Mouse (Mus musculus) embryonic facial prominence, embryonic 12.5 days (tissue): ENCODE measurements around the gene Ptcd2. TPM values are rescaled to one million over a fixed set of nuclear protein-coding genes. Genes with fewer than 3 reads are reported as not detected.

ENCODE experiments used
- ATAC-seq: fragments of 200-750 bp; cut with Nextera tagmentation; 2 replicates; pipeline ENCODE4 v1.8.0; 2017; ENCODE audit not compliant: insufficient number of reproducible peaks, insufficient read depth, low FRiP score, low TSS enrichment
- H3K27ac ChIP-seq: fragments of 300-500 bp; sonication (generic); 2 replicates; pipeline ENCODE4 v1.5.1; 2016; ENCODE audit warnings: mild to moderate bottlenecking
- H3K27me3 ChIP-seq: fragments of 300-500 bp; sonication (generic); 2 replicates; pipeline ENCODE4 v1.6.1; 2016; ENCODE audit warnings: mild to moderate bottlenecking, moderate library complexity
- H3K36me3 ChIP-seq: fragments of 300-500 bp; sonication (generic); 2 replicates; pipeline ENCODE4 v1.6.1; 2016; ENCODE audit warnings: mild to moderate bottlenecking
- H3K4me1 ChIP-seq: fragments of 300-500 bp; sonication (generic); 2 replicates; pipeline ENCODE4 v1.6.1; 2016
- H3K4me2 ChIP-seq: fragments of 300-500 bp; sonication (generic); replicated peaks from 2 replicates; pipeline ENCODE4 v1.6.1; 2016; ENCODE audit warnings: mild to moderate bottlenecking, moderate library complexity
- H3K4me3 ChIP-seq: fragments of 300-500 bp; sonication (generic); 2 replicates; pipeline ENCODE4 v1.5.1; 2016; ENCODE audit warnings: mild to moderate bottlenecking
- H3K9ac ChIP-seq: fragments of 300-500 bp; sonication (generic); 2 replicates; pipeline ENCODE4 v1.6.1; 2016; ENCODE audit warnings: mild to moderate bottlenecking, moderate library complexity
- H3K9me3 ChIP-seq: fragments of 300-500 bp; sonication (generic); 2 replicates; pipeline ENCODE4 v1.6.1; 2016; ENCODE audit warnings: mild to moderate bottlenecking, moderate library complexity
- WGBS: fragments of 180-500 bp; shearing (Covaris S2); methylation state at CpG from one replicate; pipeline ENCODE4 v1.1.7; 2016; 5-methylcytosine and 5-hydroxymethylcytosine counted together
- polyA plus RNA-seq: library from polyadenylated mRNA; unstranded; fragments of >200 nt; fragmentation: Nextera tagmentation; extraction: Ambion mirVana; gene quantifications from 2 replicates; pipeline ENCODE4 v1.2.1, GENCODE M21; 2016

Gene Ptcd2
- polyA plus RNA-seq, 1 experiment from 2014 or later, result 47.9 TPM

DNA sequence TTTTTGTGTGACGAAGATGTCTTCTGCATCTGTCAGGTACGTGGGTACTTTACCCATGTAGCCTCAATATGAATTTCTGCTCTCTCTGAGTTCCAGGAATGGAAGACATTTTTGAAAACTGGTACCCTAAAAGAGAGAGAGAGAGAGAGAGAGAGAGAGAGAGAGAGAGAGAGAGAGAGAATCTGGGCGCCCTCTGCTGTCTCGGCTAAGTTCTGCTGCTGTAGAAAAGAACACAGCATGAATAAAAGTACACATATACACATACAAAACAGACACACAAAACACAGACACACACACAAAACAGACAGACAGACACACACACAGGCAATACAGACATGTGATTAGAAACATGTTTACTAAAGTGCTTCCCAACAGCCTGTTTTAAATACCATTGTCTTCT, 27.4 kb downstream of the Ptcd2 start:
- Histone ChIP-seq H3K9me3 (no peaks in the 10 kb centered on the region), H3K27ac (no peak overlapping the region), H3K36me3 (peaks cover 24% of the 10 kb centered on the region), H3K4me2 (no peak overlapping the region), H3K4me3 (no peak overlapping the region), H3K27me3 (no peaks in the 10 kb centered on the region), H3K9ac (no peak overlapping the region), H3K4me1 (no peaks in the 10 kb centered on the region)
- 57% methylated on average over 4 of the region's 4 CpGs for WGBS
- ATAC-seq, result no peak

DNA sequence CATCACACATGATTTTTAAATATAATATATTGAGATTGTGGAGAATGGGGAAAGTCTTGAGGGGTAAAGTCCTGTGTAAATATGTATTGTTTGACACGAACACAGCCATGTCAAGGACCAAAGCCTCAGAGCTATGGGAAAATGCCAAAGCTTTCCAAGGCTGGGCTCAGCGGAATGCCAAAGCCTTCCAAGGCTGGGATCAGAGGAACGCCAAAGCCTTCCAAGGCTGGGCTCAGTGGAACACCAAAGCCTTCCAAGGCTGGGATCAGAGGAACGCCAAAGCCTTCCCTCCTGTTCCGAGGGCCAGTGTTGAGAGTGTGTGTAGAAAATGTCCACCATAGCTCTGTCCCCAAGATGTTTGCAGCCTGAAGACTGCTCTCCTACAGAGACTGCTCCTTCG, 28.1 kb downstream of the Ptcd2 start:
- H3K4me1 ChIP-seq, result no peaks in the 10 kb centered on the region
- WGBS, result 94% methylated on average over 6 of the region's 6 CpGs

DNA sequence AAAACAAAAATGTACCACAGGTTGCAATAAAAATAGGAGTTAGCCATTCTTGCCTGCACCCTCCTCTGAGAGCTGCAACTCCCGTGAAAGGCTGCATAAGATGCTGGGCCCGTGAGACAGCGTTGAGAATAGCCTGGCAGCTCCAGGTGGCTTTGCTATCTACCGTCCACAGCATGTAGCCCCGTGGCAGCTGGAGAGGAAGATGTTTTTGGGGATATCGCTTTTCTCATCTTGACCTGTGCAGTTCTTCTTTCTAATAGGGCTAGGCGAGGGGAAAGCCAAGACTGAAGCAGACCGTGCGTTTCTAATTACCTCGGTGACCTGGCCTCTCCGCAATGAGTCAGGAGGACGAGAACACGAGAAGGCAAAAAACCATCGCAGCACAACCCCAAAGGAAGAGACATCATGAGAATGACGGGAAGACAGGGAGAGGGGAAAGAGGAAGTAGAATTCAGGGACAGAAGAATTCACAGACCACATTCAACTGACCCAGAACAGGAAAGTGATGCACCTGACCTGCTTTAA, 29.8 kb downstream of the Ptcd2 start:
- Histone ChIP-seq H3K27ac (no peak overlapping the region), H3K4me1 (no peaks in the 10 kb centered on the region), H3K4me3 (no peak overlapping the region), H3K9ac (no peak overlapping the region), H3K4me2 (no peak overlapping the region), H3K9me3 (no peaks in the 10 kb centered on the region), H3K27me3 (no peaks in the 10 kb centered on the region), H3K36me3 (peaks cover 5% of the 10 kb centered on the region)
- ATAC-seq, result no peak
- WGBS, result 62% methylated on average over 15 of the region's 15 CpGs

More for the DNA sequence above, 28.1 kb downstream of the Ptcd2 start:
- H3K27ac ChIP-seq, result no peak overlapping the region
- no peak overlapping the region for H3K4me2 ChIP-seq
- H3K9ac ChIP-seq, result no peak overlapping the region
- H3K27me3 ChIP-seq, result no peaks in the 10 kb centered on the region
- H3K9me3 ChIP-seq, result no peaks in the 10 kb centered on the region
- no peak for ATAC-seq
- H3K36me3 ChIP-seq, result peaks cover 21% of the 10 kb centered on the region
- no peak overlapping the region for H3K4me3 ChIP-seq

DNA sequence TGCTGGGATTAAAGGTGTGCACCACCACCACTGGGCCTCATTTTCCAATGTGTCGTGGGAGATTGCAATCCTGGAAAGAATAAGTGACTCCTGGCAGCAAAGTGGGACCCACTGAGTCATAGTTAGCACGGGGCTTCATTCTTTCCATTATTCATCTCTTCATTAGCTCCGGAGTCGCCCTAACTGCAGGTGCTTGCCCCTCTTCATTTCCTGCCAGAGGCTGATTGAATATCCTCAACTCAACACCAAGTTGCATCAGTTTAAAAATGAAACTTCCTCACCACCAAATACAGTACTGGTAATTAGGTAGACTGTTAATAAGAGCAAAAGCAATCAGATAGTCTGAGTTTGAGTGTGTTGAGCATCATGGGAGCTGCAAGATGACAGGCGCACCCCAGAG, 30.4 kb downstream of the Ptcd2 start:
- Histone ChIP-seq H3K4me3 (no peak overlapping the region), H3K4me1 (no peaks in the 10 kb centered on the region), H3K9ac (no peak overlapping the region), H3K27ac (no peak overlapping the region), H3K9me3 (no peaks in the 10 kb centered on the region), H3K4me2 (no peak overlapping the region), H3K27me3 (no peaks in the 10 kb centered on the region), H3K36me3 (no peaks in the 10 kb centered on the region)
- 87% methylated on average over 5 of the region's 5 CpGs for WGBS
- ATAC-seq, result no peak

DNA sequence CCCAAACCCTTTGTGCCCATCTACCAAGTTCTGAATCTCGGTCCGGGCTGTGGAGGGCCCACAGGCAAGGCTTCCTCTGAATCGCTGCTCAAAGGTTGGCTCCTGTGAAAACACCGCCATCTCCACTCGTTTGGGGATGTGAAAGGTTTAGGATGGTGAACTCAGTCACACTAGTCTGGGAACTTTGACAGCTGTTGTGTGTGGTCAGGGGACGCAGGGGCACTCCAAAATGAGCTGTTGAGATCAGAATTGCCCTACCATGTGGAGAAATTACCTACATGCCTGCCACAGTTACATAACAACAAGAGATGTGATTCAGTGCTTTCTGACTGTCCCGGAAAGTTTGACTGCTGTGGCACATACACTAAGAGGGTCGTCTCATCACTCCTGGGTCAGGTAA, 36.1 kb downstream of the Ptcd2 start:
- Histone ChIP-seq H3K27ac (no peak overlapping the region), H3K4me1 (no peaks in the 10 kb centered on the region), H3K27me3 (no peaks in the 10 kb centered on the region), H3K36me3 (no peaks in the 10 kb centered on the region), H3K9ac (no peak overlapping the region), H3K4me2 (no peak overlapping the region), H3K4me3 (no peak overlapping the region), H3K9me3 (no peaks in the 10 kb centered on the region)
- no peak for ATAC-seq
- 87% methylated on average over 8 of the region's 8 CpGs for WGBS

DNA sequence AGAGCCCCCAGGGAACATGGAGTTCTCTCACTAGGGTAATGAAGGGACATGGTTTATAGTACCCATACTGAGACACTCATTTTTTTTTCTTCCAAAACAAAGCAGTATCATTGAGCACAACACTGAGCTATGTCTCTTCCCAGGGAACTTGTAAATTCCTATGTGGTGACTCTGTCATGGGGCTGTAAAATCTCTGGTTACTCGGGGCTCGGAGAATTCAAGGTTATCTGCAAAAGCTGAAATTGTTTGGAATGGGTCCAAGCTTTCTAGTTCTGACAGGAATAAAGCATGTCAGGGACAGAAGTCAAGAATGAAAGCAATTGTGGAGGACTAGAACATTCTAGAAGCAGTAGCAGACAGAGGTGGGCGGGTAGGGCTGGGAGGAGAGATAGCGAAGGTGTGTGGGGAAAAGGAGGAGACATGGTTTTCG, 36.6 kb downstream of the Ptcd2 start:
- Histone ChIP-seq H3K4me3 (no peak overlapping the region), H3K9ac (no peak overlapping the region), H3K27me3 (no peaks in the 10 kb centered on the region), H3K4me2 (no peak overlapping the region), H3K36me3 (no peaks in the 10 kb centered on the region), H3K9me3 (no peaks in the 10 kb centered on the region), H3K4me1 (no peaks in the 10 kb centered on the region), H3K27ac (no peak overlapping the region)
- 74% methylated on average over 5 of the region's 5 CpGs for WGBS
- no peak for ATAC-seq

DNA sequence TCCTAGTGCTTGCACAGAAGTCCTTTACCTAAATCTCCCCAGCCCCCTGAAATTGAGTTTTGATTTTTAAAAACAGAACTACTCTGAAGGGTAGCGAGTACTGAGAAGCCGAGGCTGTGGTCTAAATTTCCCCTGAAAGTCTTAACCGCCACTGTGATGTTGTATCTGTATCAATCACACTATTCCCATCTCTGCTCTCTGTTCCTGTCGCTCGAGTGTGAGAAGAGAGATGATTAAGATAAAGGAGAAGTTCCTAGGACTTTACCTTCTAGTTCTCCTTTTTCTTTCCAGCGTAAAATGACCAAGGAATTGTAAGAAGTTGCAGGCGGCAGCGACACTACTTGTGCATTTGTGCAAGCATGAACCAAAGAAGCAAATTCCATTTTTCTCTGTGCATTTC, 38.3 kb downstream of the Ptcd2 start:
- Histone ChIP-seq H3K9me3 (no peaks in the 10 kb centered on the region), H3K9ac (no peak overlapping the region), H3K36me3 (no peaks in the 10 kb centered on the region), H3K4me1 (no peaks in the 10 kb centered on the region), H3K4me2 (no peak overlapping the region), H3K4me3 (no peak overlapping the region), H3K27ac (no peak overlapping the region), H3K27me3 (no peaks in the 10 kb centered on the region)
- ATAC-seq, result no peak
- WGBS, result 86% methylated on average over 8 of the region's 8 CpGs

DNA sequence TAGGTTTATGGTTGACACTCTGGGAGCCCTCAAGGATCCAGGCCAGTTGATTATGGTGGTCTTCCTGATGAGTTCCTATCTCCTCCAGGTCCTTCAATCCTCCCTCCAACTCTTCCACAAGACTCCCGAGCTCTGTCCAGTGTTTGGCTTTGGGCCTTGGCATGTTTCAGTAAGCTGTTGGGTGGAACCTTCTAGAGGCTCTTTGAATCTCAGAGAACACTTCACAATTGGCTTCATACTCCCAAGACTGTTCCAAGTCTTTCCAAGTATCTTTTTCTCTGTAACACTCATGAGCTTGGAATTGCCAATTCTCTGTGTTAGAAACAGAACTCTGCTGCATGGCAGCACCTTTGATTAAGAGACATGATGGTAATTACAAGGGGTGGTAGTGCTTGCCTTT, 39.3 kb downstream of the Ptcd2 start:
- no peaks in the 10 kb centered on the region for H3K4me1 ChIP-seq
- H3K27me3 ChIP-seq, result no peaks in the 10 kb centered on the region
- H3K9ac ChIP-seq, result no peak overlapping the region
- no peaks in the 10 kb centered on the region for H3K36me3 ChIP-seq
- no peak overlapping the region for H3K4me3 ChIP-seq
- no peaks in the 10 kb centered on the region for H3K9me3 ChIP-seq
- H3K4me2 ChIP-seq, result no peak overlapping the region
- WGBS, result 89% methylated on average over 1 of the region's 1 CpGs
- H3K27ac ChIP-seq, result no peak overlapping the region
- no peak for ATAC-seq

DNA sequence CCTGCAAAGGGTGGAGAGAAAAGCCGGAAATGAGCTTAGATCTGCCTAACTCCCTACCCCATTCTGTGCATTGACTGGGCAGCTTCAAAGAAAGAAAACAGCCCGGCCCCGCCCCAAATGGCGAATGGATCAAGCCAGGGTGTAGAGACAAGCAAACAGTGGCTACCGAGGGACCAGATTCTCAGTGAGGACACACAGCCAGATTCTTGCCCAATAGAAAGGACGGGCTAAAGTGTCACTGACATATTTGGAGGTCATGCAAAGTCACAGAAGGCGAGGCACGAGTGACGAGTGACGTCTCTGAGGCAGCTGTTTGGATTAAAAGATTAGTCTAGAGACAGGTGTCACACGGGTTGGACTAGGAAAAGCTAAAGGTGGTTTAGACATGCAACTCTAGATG, 40.1 kb downstream of the Ptcd2 start:
- Histone ChIP-seq H3K27ac (no peak overlapping the region), H3K9me3 (no peaks in the 10 kb centered on the region), H3K36me3 (no peaks in the 10 kb centered on the region), H3K9ac (no peak overlapping the region), H3K4me3 (no peak overlapping the region), H3K4me2 (no peak overlapping the region), H3K27me3 (no peaks in the 10 kb centered on the region), H3K4me1 (no peaks in the 10 kb centered on the region)
- 0 out of 2 replicates have a peak, but pooled peaks have one; percentile 28 for ATAC-seq
- 69% methylated on average over 11 of the region's 11 CpGs for WGBS

DNA sequence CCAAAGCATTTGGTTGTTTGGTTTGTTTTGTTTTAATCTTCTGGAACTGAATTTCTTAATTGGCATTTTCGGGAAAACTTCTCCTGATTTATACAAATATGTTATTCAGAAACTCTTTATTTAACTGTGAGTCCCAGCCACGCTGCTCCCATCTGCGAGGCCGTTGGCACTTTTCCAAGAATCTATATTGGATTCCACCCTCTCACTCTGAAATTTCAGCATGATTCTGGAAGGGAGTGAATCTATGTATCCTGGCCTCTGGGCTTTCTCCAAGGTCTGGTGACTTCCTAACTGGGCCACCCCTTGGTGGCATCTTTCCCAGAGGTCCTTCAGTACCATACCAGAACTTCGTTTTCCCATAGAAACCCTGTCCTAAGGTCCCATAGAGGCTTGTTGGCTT, 40.7 kb downstream of the Ptcd2 start:
- Histone ChIP-seq H3K27ac (no peak overlapping the region), H3K4me3 (no peak overlapping the region), H3K4me1 (no peaks in the 10 kb centered on the region), H3K9ac (no peak overlapping the region), H3K36me3 (no peaks in the 10 kb centered on the region), H3K9me3 (no peaks in the 10 kb centered on the region), H3K27me3 (no peaks in the 10 kb centered on the region), H3K4me2 (no peak overlapping the region)
- WGBS, result 56% methylated on average over 5 of the region's 5 CpGs
- ATAC-seq, result no peak

DNA sequence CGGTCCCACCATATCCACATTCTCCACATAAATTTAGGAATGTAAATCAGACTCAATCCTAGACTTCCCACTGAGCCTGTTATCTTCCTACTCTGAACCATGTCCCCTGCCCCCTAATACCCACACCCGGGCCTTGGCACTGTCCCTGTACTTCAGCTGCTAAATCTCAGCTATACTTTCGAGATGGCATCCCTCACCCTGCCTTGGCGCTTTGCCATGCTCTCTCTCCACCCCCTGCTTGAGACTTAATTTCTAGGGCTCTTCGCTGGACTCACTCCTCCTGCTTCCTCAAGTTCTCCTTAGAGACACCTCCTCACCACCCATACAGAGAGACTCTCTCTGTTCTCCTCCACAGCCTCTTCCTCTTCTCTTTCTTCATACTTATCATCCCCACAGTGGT, 44.6 kb downstream of the Ptcd2 start:
- WGBS, result 85% methylated on average over 5 of the region's 5 CpGs
- Histone ChIP-seq H3K27me3 (no peaks in the 10 kb centered on the region), H3K36me3 (no peaks in the 10 kb centered on the region), H3K4me1 (no peaks in the 10 kb centered on the region), H3K4me3 (no peak overlapping the region), H3K9ac (no peak overlapping the region), H3K27ac (no peak overlapping the region), H3K9me3 (no peaks in the 10 kb centered on the region), H3K4me2 (no peak overlapping the region)
- no peak for ATAC-seq

DNA sequence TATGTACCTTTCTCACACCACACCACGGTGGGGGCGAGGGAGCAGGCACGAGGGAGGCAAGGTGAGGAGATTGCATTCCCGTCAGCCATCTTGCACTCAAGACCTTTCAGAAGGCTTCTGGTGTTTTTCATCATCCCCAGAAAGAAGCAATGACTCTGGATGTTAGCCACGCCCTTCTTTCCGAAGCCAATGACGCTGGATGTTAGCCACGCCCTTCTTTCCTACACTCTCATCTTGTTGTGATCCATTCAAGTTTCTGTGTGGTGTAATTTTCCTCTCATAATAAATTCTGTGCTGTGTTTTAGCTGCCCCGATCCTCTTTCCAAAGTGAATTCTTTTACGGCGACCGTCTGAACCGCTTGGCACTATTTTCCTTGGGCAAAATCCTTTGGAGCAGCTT, 50.3 kb downstream of the Ptcd2 start:
- Histone ChIP-seq H3K36me3 (no peaks in the 10 kb centered on the region), H3K27me3 (no peaks in the 10 kb centered on the region), H3K4me2 (no peak overlapping the region), H3K27ac (no peak overlapping the region), H3K4me3 (no peak overlapping the region), H3K9ac (no peak overlapping the region), H3K4me1 (no peaks in the 10 kb centered on the region), H3K9me3 (no peaks in the 10 kb centered on the region)
- 90% methylated on average over 13 of the region's 13 CpGs for WGBS
- no peak for ATAC-seq

DNA sequence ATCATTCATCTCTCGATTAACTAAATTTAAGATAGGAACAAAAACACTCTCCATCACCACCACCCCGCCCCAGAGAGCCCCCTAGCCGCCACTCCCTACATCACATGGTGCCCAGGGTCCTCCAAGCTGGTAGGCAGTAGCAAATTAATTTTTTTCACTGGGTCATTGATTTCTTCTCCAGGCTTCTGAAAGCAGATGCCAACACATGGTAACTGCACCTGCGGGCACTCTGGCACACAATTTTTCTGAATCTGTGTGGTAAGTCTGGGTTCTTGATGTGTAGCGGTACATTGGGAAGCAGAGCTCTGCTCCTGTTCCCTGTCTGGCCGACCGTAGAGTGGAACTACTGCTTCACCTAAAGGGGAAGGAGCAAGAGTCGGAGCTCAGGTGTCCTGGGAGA, 53.7 kb downstream of the Ptcd2 start:
- H3K36me3 ChIP-seq, result no peaks in the 10 kb centered on the region
- H3K4me1 ChIP-seq, result no peaks in the 10 kb centered on the region
- H3K4me2 ChIP-seq, result no peak overlapping the region
- ATAC-seq, result no peak
- WGBS, result 90% methylated on average over 8 of the region's 8 CpGs
- H3K4me3 ChIP-seq, result no peak overlapping the region
- H3K9me3 ChIP-seq, result no peaks in the 10 kb centered on the region
- H3K27me3 ChIP-seq, result no peaks in the 10 kb centered on the region
- no peak overlapping the region for H3K9ac ChIP-seq
- H3K27ac ChIP-seq, result no peak overlapping the region
